Mouse (Mus musculus) neural tube, embryonic 12.5 days (tissue): ENCODE measurements around the gene Lin37. TPM values are rescaled to one million over a fixed set of nuclear protein-coding genes. Genes with fewer than 3 reads are reported as not detected.
A peak's percentile ranks its signal among the peaks of the same experiment; 100 is the strongest.

Experiments
- ATAC-seq: fragments of 200-750 bp; cut with Nextera tagmentation; 2 replicates; pipeline ENCODE4 v1.8.0; 2017; ENCODE audit warnings: low read depth, mild to moderate bottlenecking, moderate TSS enrichment, moderate library complexity; ENCODE audit not compliant: low FRiP score
- H3K27ac ChIP-seq: fragments of 300-500 bp; sonication (generic); 2 replicates; pipeline ENCODE4 v1.5.1; 2016
- H3K27me3 ChIP-seq: fragments of 300-500 bp; sonication (generic); replicated peaks from 2 replicates; pipeline ENCODE4 v1.6.1; 2016; ENCODE audit warnings: mild to moderate bottlenecking
- H3K36me3 ChIP-seq: fragments of 300-500 bp; sonication (generic); 2 replicates; pipeline ENCODE4 v1.6.1; 2016; ENCODE audit warnings: mild to moderate bottlenecking
- H3K4me1 ChIP-seq: fragments of 300-500 bp; sonication (generic); 2 replicates; pipeline ENCODE4 v1.6.1; 2016
- H3K4me2 ChIP-seq: fragments of 300-500 bp; sonication (generic); replicated peaks from 2 replicates; pipeline ENCODE4 v1.6.1; 2016; ENCODE audit warnings: mild to moderate bottlenecking
- H3K4me3 ChIP-seq: fragments of 300-500 bp; sonication (generic); 2 replicates; pipeline ENCODE4 v1.5.1; 2016
- H3K9ac ChIP-seq: fragments of 300-500 bp; sonication (generic); 2 replicates; pipeline ENCODE4 v1.6.1; 2016; ENCODE audit warnings: mild to moderate bottlenecking
- H3K9me3 ChIP-seq: fragments of 300-500 bp; sonication (generic); 2 replicates; pipeline ENCODE4 v1.6.1; 2016; ENCODE audit warnings: mild to moderate bottlenecking
- WGBS: fragments of 180-500 bp; shearing (Covaris S2); methylation state at CpG from one replicate; pipeline ENCODE4 v1.1.7; 2016; 5-methylcytosine and 5-hydroxymethylcytosine counted together
- polyA plus RNA-seq: library from polyadenylated mRNA; unstranded; fragments of >200 nt; fragmentation: Nextera tagmentation; extraction: Ambion mirVana; gene quantifications from 2 replicates; pipeline ENCODE4 v1.2.1, GENCODE M21; 2016

Lin37 gene
- polyA plus RNA-seq, 1 experiment from 2014 or later: 52.8 TPM

DNA sequence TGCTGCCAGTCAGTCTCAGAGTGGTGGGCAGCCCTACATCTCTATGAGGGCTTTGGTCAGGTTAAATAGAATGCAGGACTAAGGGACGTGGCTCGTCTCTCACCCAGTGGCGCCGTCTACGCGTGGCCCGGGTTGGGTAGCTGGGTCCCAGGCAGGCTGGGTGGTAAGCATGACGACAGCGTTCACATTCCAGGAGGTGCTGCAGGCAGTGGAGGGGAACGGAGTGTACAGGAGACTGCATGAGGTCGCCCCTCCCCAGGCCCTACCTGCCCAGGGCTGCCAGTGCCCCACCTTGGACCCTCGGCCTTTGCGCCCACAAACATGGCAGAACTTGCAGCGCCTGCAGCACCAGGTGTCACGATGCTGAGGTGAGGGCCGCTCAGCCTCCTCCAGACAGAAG lies 21.9 kb upstream of the Lin37 start:
- H3K27ac ChIP-seq: no peak overlapping the region
- H3K27me3 ChIP-seq: no peaks in the 10 kb centered on the region
- no peak overlapping the region for H3K4me2 ChIP-seq
- 97% methylated on average over 16 of the region's 16 CpGs for WGBS
- H3K9me3 ChIP-seq: no peaks in the 10 kb centered on the region
- no peak for ATAC-seq
- H3K4me3 ChIP-seq: no peak overlapping the region
- no peak overlapping the region for H3K9ac ChIP-seq
- peaks cover 99% of the 10 kb centered on the region for H3K36me3 ChIP-seq
- peaks cover 2% of the 10 kb centered on the region for H3K4me1 ChIP-seq

DNA sequence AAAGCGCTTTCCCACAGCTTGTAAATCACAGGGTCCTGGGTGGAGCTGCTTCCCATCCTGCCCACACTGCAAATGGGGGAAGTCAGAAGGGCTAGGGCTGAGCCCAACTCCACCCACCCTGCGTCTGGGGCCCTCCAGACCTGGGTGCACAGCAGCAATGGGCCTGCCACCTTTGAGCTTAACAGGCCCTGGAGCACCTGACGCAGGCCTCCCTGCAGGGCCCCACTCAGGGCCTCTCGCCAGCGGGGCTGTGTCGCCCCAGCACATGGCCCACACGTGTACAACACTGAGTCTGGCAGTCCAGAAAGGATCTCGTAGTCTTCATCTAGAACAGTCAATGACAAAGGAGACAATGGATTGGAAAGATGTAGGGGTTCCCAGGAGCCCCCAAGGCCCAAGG lies 20.3 kb upstream of the Lin37 start:
- H3K9me3 ChIP-seq: no peaks in the 10 kb centered on the region
- WGBS: 95% methylated on average over 8 of the region's 8 CpGs
- no peak for ATAC-seq
- H3K4me3 ChIP-seq: no peak overlapping the region
- no peaks in the 10 kb centered on the region for H3K27me3 ChIP-seq
- H3K4me2 ChIP-seq: no peak overlapping the region
- no peak overlapping the region for H3K27ac ChIP-seq
- H3K4me1 ChIP-seq: no peaks in the 10 kb centered on the region
- H3K9ac ChIP-seq: no peak overlapping the region
- H3K36me3 ChIP-seq: peaks cover 99% of the 10 kb centered on the region

DNA sequence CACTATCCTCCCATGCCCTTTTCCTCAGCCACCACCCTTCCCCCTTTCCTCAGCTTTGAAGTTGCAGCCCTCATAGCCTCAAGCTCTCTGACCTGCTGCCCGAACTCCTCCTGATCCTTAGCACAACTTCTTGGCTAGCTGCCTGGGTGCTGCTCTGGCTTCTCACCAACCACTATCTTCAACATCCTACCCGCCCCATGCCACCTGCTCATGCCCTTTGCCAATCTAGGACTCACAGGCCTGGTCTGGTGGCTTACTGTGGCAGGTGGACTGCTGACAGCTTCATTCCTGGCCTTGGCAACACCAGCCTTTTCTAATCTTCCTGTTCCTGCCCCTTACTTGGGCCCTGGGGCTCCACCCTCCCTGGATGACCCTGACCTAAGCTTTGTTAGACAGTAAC lies 13.3 kb upstream of the Lin37 start:
- Histone ChIP-seq H3K27ac (no peak overlapping the region), H3K4me3 (no peak overlapping the region), H3K9ac (no peak overlapping the region), H3K27me3 (no peaks in the 10 kb centered on the region), H3K4me1 (no peaks in the 10 kb centered on the region), H3K9me3 (no peaks in the 10 kb centered on the region), H3K36me3 (peaks cover 94% of the 10 kb centered on the region), H3K4me2 (no peak overlapping the region)
- WGBS: 84% methylated on average over 2 of the region's 2 CpGs
- ATAC-seq: no peak

DNA sequence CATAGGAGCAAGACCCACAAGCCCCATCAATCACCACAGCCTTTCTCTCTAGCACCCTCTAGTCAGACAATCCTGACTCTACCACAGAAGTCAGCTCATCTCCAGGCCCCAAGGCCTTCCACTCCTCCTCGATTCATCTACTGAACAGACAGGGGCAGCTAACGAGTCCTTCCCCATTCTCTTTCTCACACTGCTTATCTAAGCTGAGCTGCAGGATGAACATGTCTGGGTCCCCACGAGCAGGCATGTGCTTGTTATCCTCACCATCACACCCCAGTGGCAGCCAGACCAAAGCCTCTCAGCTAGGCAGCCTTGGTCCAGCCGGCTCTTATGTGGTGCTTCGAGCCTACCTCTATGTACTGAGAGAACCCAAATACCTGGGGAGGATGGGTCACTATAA lies 12.8 kb upstream of the Lin37 start:
- no peak for ATAC-seq
- no peak overlapping the region for H3K9ac ChIP-seq
- no peaks in the 10 kb centered on the region for H3K9me3 ChIP-seq
- WGBS: 90% methylated on average over 5 of the region's 5 CpGs
- no peaks in the 10 kb centered on the region for H3K27me3 ChIP-seq
- no peak overlapping the region for H3K27ac ChIP-seq
- H3K4me2 ChIP-seq: no peak overlapping the region
- no peak overlapping the region for H3K4me3 ChIP-seq
- H3K4me1 ChIP-seq: no peaks in the 10 kb centered on the region
- H3K36me3 ChIP-seq: peaks cover 91% of the 10 kb centered on the region

DNA sequence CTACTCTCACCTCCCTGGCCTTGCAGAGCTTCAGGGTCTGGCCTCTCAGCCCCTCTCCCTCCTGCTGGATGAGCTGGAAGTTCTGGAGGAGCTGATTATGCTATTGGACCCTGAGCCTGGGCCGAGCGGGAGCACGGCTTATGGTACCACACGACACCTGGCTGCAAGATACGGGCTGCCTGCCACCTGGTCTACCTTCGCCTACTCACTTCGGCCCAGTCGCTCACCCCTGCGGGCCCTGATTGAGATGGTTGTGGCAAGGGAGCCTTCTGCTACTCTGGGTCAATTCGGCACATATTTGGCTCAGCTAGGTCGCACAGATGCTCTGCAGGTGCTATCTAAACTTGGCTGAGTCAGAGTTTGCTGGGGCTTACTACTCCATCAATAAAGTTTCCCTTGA lies 7.9 kb upstream of the Lin37 start:
- H3K9ac ChIP-seq: no peak overlapping the region
- peaks cover 10% of the 10 kb centered on the region for H3K4me1 ChIP-seq
- H3K27me3 ChIP-seq: no peaks in the 10 kb centered on the region
- no peak overlapping the region for H3K4me2 ChIP-seq
- no peak overlapping the region for H3K27ac ChIP-seq
- WGBS: 88% methylated on average over 11 of the region's 11 CpGs
- H3K36me3 ChIP-seq: peaks cover 66% of the 10 kb centered on the region
- no peak for ATAC-seq
- no peaks in the 10 kb centered on the region for H3K9me3 ChIP-seq
- no peak overlapping the region for H3K4me3 ChIP-seq

DNA sequence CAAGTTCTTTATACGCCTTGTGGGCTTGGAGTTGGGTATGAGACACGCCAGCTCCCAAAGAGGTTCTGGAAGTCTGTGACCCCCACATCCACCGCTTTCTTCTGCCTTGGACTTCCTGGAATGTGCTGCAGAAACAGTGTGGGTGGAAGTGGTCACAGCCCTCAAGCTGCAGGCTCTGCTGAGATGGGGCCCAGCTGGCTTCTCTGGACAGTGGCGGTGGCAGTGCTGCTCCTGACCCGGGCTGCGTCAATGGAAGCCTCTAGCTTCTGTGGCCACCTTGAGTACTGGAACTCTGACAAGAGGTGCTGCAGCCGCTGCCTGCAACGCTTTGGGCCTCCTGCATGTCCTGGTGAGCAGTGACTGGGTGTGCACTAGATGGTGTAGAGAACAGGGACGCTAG lies 6.4 kb upstream of the Lin37 start:
- no peak for ATAC-seq
- no peaks in the 10 kb centered on the region for H3K27me3 ChIP-seq
- no peak overlapping the region for H3K9ac ChIP-seq
- H3K4me2 ChIP-seq: no peak overlapping the region
- no peak overlapping the region for H3K27ac ChIP-seq
- H3K9me3 ChIP-seq: no peaks in the 10 kb centered on the region
- peaks cover 17% of the 10 kb centered on the region for H3K4me1 ChIP-seq
- H3K4me3 ChIP-seq: no peak overlapping the region
- H3K36me3 ChIP-seq: peaks cover 55% of the 10 kb centered on the region
- 90% methylated on average over 9 of the region's 9 CpGs for WGBS

DNA sequence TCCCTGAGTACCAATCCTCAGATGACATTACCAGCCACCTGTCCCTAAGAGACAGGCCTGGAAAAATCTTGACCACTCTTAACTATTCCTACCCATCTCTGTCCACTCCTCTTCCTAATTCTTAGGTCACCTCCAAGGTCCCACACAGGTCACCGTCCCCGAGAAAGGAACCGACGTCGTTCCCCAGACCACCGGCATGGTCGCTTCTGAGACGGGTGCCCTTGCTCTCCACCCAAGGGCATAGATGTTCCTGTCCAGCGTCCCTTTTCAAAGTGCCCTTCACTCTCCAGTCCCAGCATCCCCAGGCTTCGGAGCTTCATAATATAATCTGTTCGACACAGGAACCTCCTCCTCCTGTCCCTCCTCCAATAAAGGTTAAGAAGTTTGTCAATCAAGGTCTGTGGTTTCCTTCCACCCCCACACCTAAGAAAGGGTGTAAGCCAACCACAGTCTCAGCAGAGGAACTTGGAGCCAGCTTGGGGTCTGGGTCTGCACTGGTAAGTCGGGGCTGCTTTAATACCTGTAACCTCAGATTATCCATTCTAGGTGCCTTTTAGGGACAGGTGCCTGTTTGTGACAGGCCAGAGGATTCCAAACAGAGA lies 5.4 kb upstream of the Lin37 start, which contains the start of gene Igflr1:
Gene Igflr1 (plus strand): TSS at position 458 of the 602 bp plus-strand sequence.
- Histone ChIP-seq H3K27me3 (no peaks in the 10 kb centered on the region), H3K4me3 (no peak within 1 kb of the TSS), H3K36me3 (peaks cover 47% of the 10 kb centered on the region), H3K9me3 (no peaks in the 10 kb centered on the region), H3K27ac (no peak within 1 kb of the TSS), H3K9ac (no peak within 1 kb of the TSS), H3K4me2 (peak within 1 kb of the TSS; percentile 81; the same call in 1 of the 2 replicates), H3K4me1 (peaks cover 17% of the 10 kb centered on the region)
- ATAC-seq: no peak
- WGBS: 97% methylated on average over 12 of the region's 12 CpGs

DNA sequence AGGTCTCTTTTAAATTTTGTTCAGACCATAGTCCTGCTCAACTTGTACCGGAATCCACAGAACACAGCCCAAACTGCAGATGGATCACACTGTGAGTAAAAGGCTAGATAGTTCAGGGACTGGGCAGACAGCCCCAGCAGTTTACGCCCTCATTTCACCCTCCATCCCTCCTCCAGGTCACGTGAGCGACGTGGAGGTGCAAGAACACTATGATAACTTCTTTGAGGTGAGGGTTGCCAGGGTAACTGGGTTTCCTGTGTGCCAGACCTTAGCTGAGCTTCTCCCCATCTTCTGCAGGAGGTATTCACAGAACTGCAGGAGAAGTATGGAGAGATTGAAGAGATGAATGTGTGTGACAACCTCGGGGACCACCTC lies 4.3 kb upstream of the Lin37 start:
- Histone ChIP-seq H3K27ac (no peak overlapping the region), H3K27me3 (no peaks in the 10 kb centered on the region), H3K4me3 (peak overlapping the region; percentile 74), H3K36me3 (peaks cover 35% of the 10 kb centered on the region), H3K9me3 (no peaks in the 10 kb centered on the region), H3K9ac (peak overlapping the region; percentile 70), H3K4me2 (peak overlapping the region; percentile 81), H3K4me1 (peaks cover 19% of the 10 kb centered on the region)
- ATAC-seq: no peak
- 24% methylated on average over 6 of the region's 6 CpGs for WGBS

DNA sequence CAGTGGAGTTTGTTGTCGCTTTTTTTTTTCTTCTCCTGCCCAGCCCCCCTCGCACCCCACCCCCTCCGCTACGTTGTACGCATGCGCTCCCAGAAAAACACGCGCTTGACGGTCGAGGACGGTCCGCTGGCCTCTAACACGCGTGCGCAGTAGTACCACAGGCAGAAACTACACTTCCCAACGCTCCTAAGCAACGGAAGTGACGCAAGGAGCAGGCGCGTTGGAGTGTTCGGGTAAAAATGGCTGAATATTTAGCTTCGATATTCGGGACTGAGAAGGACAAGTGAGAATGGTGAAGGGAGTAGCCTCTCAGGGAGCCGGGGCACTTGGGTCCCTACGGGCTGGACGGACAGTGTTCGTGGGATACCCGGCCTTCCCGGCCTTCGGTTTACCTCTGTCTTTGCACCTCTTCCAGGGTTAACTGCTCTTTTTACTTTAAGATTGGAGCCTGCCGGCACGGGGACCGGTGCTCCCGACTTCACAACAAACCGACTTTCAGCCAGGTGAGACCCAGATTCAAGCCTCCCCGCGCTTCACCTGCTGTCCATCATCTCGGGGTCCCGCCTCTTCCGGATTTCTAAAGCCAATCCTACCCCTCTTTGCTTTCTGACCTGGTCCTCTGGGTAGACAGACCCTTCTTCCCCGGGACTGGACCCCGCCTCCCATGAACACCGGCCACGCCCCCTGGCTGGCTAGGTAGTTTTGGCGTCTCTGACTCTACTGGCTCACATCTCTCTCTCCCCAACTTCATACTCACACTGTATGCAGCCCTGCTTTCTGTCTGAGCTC lies 3.7 kb upstream of the Lin37 start, which contains the start of the genes U2af1l4, Gm49396 and Psenen:
Gene U2af1l4 (plus strand): TSS at position 185 of the 789 bp plus-strand sequence.
Gene Gm49396 (plus strand): TSS at position 228 of the 789 bp plus-strand sequence.
Gene Psenen (minus strand): TSS at position 511 of the 789 bp plus-strand sequence.
- Histone ChIP-seq H3K27ac (peak within 1 kb of the TSS; percentile 75), H3K4me1 (peaks cover 24% of the 10 kb centered on the region), H3K9ac (peak within 1 kb of the TSS; percentile 70), H3K4me2 (peak within 1 kb of the TSS; percentile 81), H3K9me3 (no peaks in the 10 kb centered on the region), H3K36me3 (peaks cover 29% of the 10 kb centered on the region), H3K27me3 (no peaks in the 10 kb centered on the region), H3K4me3 (peak within 1 kb of the TSS; percentile 74)
- peak; percentile 86 for ATAC-seq
- under 1% methylated on average over 45 of the region's 45 CpGs for WGBS

DNA sequence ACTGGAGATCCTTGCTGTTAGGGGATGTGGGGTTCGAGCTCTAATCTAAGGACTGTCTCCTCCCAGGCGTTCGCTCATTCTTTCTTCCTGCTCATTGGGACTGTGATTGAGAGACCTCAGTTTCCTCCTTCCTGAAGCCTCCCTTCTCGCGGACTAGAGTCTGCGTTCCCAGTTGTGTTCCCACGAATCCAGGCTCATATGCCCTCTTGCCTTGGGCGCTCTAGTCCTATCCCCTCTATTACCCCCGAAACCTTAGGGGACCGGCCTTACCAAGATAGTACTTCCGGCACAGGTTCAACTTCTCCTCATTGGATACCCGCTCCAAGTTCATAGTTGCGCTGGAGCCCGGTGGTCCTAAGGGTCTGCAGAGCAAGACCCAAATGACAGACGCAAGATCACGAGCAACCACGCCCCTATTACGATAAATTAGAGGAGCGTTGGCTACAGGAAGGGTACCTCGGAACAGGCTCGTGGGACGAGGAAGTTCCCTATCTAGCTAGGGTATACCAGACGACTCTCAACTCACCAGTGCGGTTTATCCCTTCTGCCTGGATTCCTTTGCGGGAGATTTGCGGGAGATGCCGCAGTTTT lies 3.0 kb upstream of the Lin37 start:
- peak overlapping the region; percentile 55 for H3K9ac ChIP-seq
- peak overlapping the region; percentile 81 for H3K4me2 ChIP-seq
- H3K4me1 ChIP-seq: peaks cover 29% of the 10 kb centered on the region
- no peaks in the 10 kb centered on the region for H3K9me3 ChIP-seq
- H3K27ac ChIP-seq: no peak overlapping the region
- H3K27me3 ChIP-seq: no peaks in the 10 kb centered on the region
- peak overlapping the region; percentile 74 for H3K4me3 ChIP-seq
- ATAC-seq: no peak
- 3% methylated on average over 27 of the region's 27 CpGs for WGBS
- peaks cover 26% of the 10 kb centered on the region for H3K36me3 ChIP-seq

DNA sequence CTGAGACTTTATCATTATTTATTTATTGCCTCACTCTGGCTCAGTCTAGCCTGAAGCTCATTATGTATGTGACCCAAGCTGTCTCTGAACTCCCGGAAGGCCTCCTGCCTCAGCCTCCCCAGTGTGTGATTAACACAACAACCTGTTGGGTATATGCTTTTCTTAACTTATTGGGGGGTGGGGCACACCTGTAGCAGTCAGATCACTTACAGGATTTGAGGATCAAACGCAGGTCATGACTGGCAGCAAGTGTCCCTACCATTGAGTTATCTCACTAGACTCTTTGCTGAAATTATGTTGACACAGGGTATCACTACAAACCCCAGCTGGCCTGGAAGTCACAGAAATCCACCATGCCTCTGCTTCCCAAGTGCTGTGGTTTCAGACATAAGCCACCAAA lies 658 bp upstream of the Lin37 start:
- no peak for ATAC-seq
- Histone ChIP-seq H3K27me3 (no peaks in the 10 kb centered on the region), H3K36me3 (peaks cover 27% of the 10 kb centered on the region), H3K4me1 (peaks cover 29% of the 10 kb centered on the region), H3K9ac (no peak overlapping the region), H3K9me3 (no peaks in the 10 kb centered on the region), H3K27ac (no peak overlapping the region), H3K4me3 (no peak overlapping the region), H3K4me2 (peak overlapping the region; percentile 97)
- 70% methylated on average over 2 of the region's 2 CpGs for WGBS

DNA sequence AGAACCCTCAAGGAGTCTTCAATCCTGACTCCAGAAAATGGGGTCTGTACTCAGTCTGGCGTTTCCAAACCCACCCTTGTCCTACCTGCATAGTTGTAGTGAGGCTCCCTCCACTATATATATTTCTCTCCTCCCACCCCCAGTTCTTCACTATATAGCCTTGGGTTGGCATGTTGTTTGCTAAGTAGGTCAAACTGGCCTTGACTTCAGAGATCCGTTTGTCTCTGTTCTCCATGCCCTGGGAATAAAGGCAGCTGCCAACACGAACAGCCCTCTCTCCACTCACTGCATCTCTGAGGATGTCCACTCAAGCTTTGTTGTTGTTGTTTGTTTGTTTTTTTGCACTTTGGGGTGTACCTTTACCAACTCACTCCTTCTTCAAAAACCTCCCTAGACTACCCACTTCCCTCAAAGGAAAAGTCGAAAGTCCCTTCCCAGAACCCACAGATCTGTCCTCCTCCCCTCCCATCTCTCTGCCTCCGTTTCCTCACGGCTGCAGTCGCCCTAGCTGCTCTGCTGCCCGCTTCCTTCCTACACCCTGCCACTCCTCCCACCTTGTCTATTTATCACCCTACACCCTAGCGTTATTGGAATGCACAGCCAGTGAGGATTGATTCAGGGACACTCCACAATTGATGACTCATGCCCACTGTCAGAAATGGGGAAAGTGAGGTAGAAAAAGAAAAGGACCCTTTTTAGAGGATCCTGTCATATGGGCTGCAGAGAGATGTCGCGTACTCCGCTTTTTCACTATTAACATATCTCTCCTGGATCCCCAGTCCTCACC lies 789 bp downstream of the Lin37 start:
- ATAC-seq: no peak
- Histone ChIP-seq H3K9me3 (no peaks in the 10 kb centered on the region), H3K27me3 (no peaks in the 10 kb centered on the region), H3K27ac (no peak overlapping the region), H3K4me2 (peak overlapping the region; percentile 97), H3K36me3 (peaks cover 29% of the 10 kb centered on the region), H3K9ac (peak overlapping the region; percentile 70), H3K4me1 (peaks cover 23% of the 10 kb centered on the region), H3K4me3 (peak overlapping the region; percentile 57)
- 18% methylated on average over 12 of the region's 12 CpGs for WGBS
